In genomic region chr8:70160015-70160414, GRCm38 (mm10) we compare ENCODE assay signal across 23 mouse cellular contexts. TPM values are rescaled to one million over a fixed set of nuclear protein-coding genes. Genes with fewer than 3 reads are reported as not detected.
DNase-seq lines count a peak whose midpoint lies in the region; ATAC-seq lines count a peak whose summit lies in the region.
"Had no signal": no experiment of that assay in that cellular context is flagged by ENCODE, and none has a peak within 500 bp of the region (broad histone marks: within the 10 kb centered on the region; RNA-seq: fewer than 3 reads in every experiment).

No protein-coding gene starts in this region.

- peak; percentile 30 for DNase-seq in T-cell, adult 2 months (ENCODE audit: low spot score)
- DNase-seq in spleen, adult 18-20 months = peak; percentile 64 to 67
- peak; percentile 62 for DNase-seq in thymus, postnatal 14 days
- no peak for DNase-seq in layer of hippocampus, postnatal 14 days (ENCODE audit: low spot score in 2 of 2)
- DNase-seq in cerebellum, postnatal 4 days (ENCODE audit: low spot score in 2 of 2) = no peak
- DNase-seq in cerebellum, adult 9-10 months = no peak
- DNase-seq: adrenal gland, adult 8-10 months; cerebellum, adult 11-12 months; cerebellum, postnatal 36 days; forebrain, postnatal 0 days; gastrocnemius, adult 2 months; heart, adult 11 months; liver, embryonic 13.5 days; right cerebral cortex, postnatal 25 days had no signal

- peaks cover 9% of the 10 kb centered on the region for H3K4me1 ChIP-seq in kidney, embryonic 15.5 days

- no peak overlapping the region for H3K4me2 ChIP-seq in kidney, embryonic 15.5 days
- H3K4me2 ChIP-seq: heart, embryonic 13.5 days; limb, embryonic 12.5 days; liver, embryonic 13.5 days had no signal

- no peak overlapping the region for H3K9ac ChIP-seq in kidney, embryonic 15.5 days
- H3K9ac ChIP-seq: forebrain, postnatal 0 days; heart, embryonic 13.5 days; limb, embryonic 12.5 days; liver, embryonic 13.5 days had no signal

- no peak overlapping the region for H3K27ac ChIP-seq in kidney, embryonic 15.5 days
- H3K27ac ChIP-seq: gastrocnemius, adult 2 months; heart, embryonic 13.5 days; hindbrain, postnatal 0 days; limb, embryonic 12.5 days; liver, embryonic 13.5 days had no signal

- peaks cover 17% of the 10 kb centered on the region for H3K27me3 ChIP-seq in kidney, embryonic 15.5 days

- ATAC-seq in CD4-positive, CD25-positive, alpha-beta regulatory T cell, adult 4 months = peak; percentile 58
- ATAC-seq in kidney, embryonic 15.5 days (replicated peaks; ENCODE audit: low FRiP score) = no peak
- ATAC-seq: forebrain, postnatal 0 days; hindbrain, postnatal 0 days had no signal

- H3K36me3 ChIP-seq in kidney, embryonic 15.5 days = no peaks in the 10 kb centered on the region
- H3K36me3 ChIP-seq: heart, embryonic 13.5 days; limb, embryonic 12.5 days; liver, embryonic 13.5 days had no signal

- no peaks in the 10 kb centered on the region for H3K9me3 ChIP-seq in kidney, embryonic 15.5 days (replicated peaks)
- H3K9me3 ChIP-seq: G1E; heart, embryonic 13.5 days; limb, embryonic 12.5 days; liver, embryonic 13.5 days; megakaryocyte, embryonic 14.5 days had no signal

- H3K4me3 ChIP-seq in kidney, embryonic 15.5 days (replicated peaks) = no peak overlapping the region
- H3K4me3 ChIP-seq: gastrocnemius, adult 2 months; heart, embryonic 13.5 days; limb, embryonic 12.5 days; liver, embryonic 13.5 days; megakaryocyte, embryonic 14.5 days had no signal

- 69% methylated on average over 13 of the region's 13 CpGs for WGBS in kidney, embryonic 15.5 days

RNA-seq across cellular contexts. Expression of gene Tmem161a, which starts 12.1 kb away (rescaled TPM):
- 10 to 100 TPM; 25.3 to 54.7 TPM for polyA plus RNA-seq in CD4-positive, CD25-positive, alpha-beta regulatory T cell, adult 4 months (2017; shearing (Covaris generic))
- 10 to 100 TPM; 46.1 to 49.4 TPM for total RNA-seq in layer of hippocampus, postnatal 14 days (2021)
- polyA plus RNA-seq in kidney, embryonic 15.5 days (2015; fragmentation: Nextera tagmentation; extraction: Ambion mirVana) = 71.8 and 76.3 TPM in 2 replicates

RNA-seq across cellular contexts. Expression of gene Mef2b, which starts 20.5 kb away (rescaled TPM):
- polyA plus RNA-seq in CD4-positive, CD25-positive, alpha-beta regulatory T cell, adult 4 months (2017; shearing (Covaris generic)) = 1 to 10 TPM in 1 of 2 experiments, not detected in 1; 1.5 TPM
- under 1 TPM; 0.29 to 0.41 TPM for total RNA-seq in layer of hippocampus, postnatal 14 days (2021)
- 0.17 and 0.29 TPM in 2 replicates for polyA plus RNA-seq in kidney, embryonic 15.5 days (2015; fragmentation: Nextera tagmentation; extraction: Ambion mirVana)
- total RNA-seq: hematopoietic stem cell, adult 5-6 weeks had no signal
- polyA plus RNA-seq: stomach, embryonic 14.5 days had no signal

RNA-seq across cellular contexts. Expression of gene Borcs8, which starts 20.7 kb away (rescaled TPM):
- polyA plus RNA-seq in CD4-positive, CD25-positive, alpha-beta regulatory T cell, adult 4 months (2017; shearing (Covaris generic)) = 10 to 100 TPM; 76.8 to 91.1 TPM
- total RNA-seq in layer of hippocampus, postnatal 14 days (2021) = 10 to 100 TPM; 42.0 to 44.1 TPM
- 45.0 and 47.8 TPM in 2 replicates for polyA plus RNA-seq in kidney, embryonic 15.5 days (2015; fragmentation: Nextera tagmentation; extraction: Ambion mirVana)

RNA-seq across cellular contexts. Expression of gene Rfxank, which starts 21.1 kb away (rescaled TPM):
- 10 to 100 TPM; 67.2 to 81.8 TPM for polyA plus RNA-seq in CD4-positive, CD25-positive, alpha-beta regulatory T cell, adult 4 months (2017; shearing (Covaris generic))
- 10 to 100 TPM in 1 of 2 experiments, 1 to 10 TPM in 1; 9.9 to 12.6 TPM for total RNA-seq in layer of hippocampus, postnatal 14 days (2021)
- polyA plus RNA-seq in kidney, embryonic 15.5 days (2015; fragmentation: Nextera tagmentation; extraction: Ambion mirVana) = 18.3 and 22.7 TPM in 2 replicates

RNA-seq across cellular contexts. Expression of gene Nr2c2ap, which starts 28.9 kb away (rescaled TPM):
- 10 to 100 TPM; 43.0 to 59.3 TPM for polyA plus RNA-seq in CD4-positive, CD25-positive, alpha-beta regulatory T cell, adult 4 months (2017; shearing (Covaris generic))
- total RNA-seq in layer of hippocampus, postnatal 14 days (2021) = 10 to 100 TPM; 26.9 to 31.2 TPM
- polyA plus RNA-seq in kidney, embryonic 15.5 days (2015; fragmentation: Nextera tagmentation; extraction: Ambion mirVana) = 31.4 and 34.8 TPM in 2 replicates

Comparison
In these comparisons a context has a peak if more than half of its experiments do, and no peak if none do; other contexts are left out.
1. DNase-seq: peak in T-cell, adult 2 months (single experiment), spleen, adult 18-20 months (2 of 2) and thymus, postnatal 14 days (single experiment); none in layer of hippocampus, postnatal 14 days (0 of 2), cerebellum, postnatal 4 days (0 of 2) and cerebellum, adult 9-10 months (single experiment).